Mouse (Mus musculus): Measurements from ENCODE around the gene Nf2. TPM values are rescaled to one million over a fixed set of nuclear protein-coding genes. Genes with fewer than 3 reads are reported as not detected.
"Not testable (repeated sequence)": the region's sequence is repeated elsewhere in the genome, so short reads cannot be mapped to it uniquely, and the experiment has no call there.

The Nf2 gene
- total RNA-seq, 4 experiments from 2014 or later = 82.7 to 196 (median 122) TPM

- no peak for DNase-seq
These were observed 12.0 kb downstream of the Nf2 start for GRCm38 (mm10) chr11:4837342-4837741.

- DNase-seq = no peak
These were observed 12.6 kb downstream of the Nf2 start for GRCm38 (mm10) chr11:4836755-4837154.

DNA sequence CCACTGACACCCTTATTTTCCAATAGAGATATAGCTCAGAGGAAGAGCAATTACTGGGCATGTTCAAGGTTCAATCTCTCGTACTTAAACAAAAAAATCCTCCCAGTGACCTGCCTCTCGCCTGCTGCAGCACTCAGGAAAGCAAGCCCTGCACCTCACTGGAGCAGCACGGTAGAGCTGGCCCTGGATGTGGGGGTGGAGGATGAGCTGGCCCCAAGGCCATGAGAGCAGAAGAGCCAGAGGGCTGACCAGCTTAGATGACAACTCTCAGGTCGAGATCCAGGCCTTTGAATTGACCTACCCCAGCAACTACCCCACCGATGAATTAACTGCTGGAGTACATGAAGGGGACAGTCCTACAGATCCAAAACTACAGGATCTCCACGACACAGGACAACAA, 13.9 kb downstream of the Nf2 start:
- DNase-seq = peak; percentile 61

DNA sequence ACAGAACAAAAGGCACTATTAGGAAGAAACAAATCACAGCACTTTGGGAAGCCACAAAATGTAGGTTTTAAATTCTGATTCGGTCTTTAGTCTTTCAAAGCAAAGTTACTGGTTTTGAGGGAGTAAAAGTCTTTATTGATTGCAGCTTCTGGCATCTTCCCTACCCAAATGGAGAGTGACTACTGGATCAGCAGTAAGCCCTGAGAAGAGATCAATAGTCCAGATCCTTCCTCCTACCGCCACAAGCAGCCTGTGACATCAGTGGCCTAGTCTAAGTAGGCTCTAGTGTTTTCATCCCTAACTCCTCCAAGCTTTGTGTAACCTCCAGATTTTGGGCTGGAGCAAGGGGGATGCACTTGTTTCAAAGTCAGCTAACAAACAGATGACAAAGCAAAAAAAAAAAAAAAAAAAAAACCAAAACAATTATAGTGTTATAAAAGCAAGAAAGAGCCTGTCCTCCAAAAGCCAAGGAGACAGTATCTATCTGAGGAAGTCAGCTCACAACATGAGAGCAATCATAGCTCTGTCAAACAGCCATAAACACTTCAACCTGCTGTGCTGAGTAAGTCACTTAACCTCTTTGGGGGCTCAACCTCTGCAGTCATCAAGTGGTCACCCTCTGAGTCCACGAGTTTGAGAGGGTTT, 15.9 kb downstream of the Nf2 start:
- no peak for DNase-seq

DNA sequence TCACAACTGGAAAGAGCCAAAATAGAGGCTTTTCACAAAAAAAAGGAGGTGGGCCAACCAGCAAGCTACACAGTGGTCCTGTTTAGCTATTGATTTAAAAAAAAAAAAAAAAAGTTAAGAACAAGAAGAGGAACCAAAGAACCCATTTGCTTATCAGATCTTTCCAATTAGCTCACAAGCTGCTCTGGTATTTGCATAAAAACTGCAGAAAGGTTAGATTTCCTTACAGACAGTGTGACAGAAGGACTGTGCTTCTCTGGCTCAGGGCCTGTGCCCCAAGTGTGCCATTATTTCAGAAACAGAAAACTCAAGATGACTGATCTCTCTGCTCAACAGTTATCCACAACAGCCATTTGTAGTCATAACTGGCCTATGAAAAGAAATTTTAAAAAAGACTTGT, 18.3 kb downstream of the Nf2 start:
- DNase-seq = no peak

DNA sequence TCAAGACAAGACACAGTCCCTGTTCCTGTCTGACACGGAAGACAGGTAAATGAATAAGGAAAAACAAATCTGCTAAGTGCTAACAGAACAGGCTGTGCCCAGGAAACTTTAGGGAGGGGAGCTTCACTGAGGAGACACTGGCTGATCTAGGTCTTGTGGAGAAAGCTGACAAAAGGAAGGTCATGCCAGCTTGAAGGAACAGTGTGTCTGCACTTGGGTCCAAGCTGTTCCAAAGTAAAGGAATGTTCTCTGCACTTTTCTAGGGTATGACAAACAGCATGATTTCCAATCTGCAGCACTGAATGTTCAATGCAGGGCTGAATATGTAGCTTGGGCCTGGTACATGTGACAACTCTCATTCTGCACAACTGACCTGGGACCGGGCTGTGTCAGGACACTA, 21.4 kb downstream of the Nf2 start:
- DNase-seq = no peak

DNA sequence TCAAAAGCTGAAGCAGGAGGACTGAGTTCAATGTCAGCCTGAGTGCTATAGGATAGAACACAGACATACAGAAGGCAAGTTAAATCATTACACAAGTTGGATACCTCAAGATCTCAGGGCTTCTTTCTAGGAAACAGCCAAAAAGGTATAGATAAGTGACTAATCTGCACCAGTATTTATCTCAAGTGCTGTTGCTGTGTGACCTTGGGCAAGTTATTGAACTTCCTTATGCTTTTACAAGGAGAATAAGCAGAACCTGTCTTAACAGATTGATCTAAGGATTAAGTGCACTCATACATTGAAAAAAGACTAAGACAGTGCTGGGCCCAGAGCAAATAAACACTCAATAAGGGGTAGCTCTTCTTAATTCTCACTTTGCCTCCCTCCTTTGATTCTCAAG, 22.0 kb downstream of the Nf2 start:
- no peak for DNase-seq

DNA sequence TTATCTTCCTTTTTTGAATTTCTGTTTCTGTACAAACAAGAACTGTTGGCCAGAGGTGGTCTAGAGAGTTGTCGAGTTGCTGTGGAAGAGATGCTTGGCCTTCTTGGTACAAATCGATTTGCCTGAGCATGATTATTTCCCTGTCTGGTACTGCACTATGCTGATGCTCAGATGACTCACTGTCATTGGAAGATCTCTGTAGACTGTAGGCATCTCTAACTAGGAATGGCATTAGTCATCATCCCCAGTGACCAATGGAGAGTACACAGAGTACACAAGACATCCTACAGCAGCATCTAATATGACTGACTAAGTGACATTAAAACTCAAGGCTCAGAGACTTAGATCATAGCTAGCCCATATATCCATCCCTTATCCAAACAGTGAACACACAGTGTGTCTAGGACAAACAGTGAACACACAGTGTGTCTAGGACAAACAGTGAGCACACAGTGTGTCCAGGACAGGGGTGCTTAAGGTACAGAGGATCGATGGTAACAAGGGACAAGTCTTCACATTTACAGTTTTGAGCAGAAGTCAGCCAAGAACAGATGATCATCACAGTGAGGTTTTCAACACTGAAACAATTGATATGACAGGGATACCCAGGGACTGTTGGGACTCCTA, 23.1 kb downstream of the Nf2 start:
- no peak for DNase-seq

DNA sequence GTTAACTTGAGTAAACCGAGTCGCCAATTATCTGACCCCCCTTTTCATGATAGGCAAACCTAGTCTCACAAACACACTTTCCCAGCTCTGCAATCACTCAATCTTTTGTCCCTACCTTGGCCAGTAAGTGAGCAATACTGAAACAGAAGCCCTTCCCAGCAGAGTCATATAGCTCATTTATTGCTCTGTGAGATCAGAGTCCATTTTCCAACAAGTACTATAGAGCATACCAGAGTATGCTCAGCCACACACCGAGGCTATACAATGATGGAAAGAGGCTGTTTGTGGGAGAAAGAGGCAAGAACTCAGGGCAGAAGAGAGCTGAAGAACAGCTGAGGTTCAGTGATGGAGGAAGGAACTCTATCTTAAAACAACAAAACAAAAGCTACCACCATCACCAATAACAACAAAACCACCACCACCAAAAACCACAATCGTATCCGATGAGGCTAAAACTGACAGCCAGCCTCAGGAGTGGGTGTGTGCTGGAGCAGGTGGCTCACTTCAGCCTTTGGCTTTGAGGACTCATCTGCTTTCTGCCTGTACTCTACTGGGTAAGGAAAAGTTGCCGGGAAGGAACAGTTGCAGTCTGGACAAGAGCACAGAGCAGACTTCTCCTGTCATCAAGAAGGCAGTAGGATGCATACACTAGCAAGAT, 25.6 kb downstream of the Nf2 start:
- DNase-seq = no peak

DNA sequence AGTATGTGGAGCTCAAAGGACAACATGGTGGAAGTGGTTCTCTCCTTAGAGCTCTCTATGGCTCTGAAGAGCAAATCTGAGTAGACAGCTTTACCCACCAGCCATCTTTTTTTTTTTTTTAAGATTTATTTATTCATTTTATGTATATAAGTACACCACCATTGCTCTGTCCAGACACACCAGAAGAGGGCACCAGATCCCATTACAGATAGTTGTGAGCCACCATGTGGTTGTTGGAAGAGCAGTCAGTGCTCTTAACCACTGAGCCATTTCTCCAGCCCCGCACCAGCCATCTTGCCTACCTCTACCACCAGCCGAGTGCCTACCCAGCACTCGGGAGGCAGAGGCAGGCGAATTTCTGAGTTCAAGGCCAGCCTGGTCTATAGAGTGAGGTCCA, 26.9 kb downstream of the Nf2 start:
- DNase-seq = not testable (repeated sequence)

DNA sequence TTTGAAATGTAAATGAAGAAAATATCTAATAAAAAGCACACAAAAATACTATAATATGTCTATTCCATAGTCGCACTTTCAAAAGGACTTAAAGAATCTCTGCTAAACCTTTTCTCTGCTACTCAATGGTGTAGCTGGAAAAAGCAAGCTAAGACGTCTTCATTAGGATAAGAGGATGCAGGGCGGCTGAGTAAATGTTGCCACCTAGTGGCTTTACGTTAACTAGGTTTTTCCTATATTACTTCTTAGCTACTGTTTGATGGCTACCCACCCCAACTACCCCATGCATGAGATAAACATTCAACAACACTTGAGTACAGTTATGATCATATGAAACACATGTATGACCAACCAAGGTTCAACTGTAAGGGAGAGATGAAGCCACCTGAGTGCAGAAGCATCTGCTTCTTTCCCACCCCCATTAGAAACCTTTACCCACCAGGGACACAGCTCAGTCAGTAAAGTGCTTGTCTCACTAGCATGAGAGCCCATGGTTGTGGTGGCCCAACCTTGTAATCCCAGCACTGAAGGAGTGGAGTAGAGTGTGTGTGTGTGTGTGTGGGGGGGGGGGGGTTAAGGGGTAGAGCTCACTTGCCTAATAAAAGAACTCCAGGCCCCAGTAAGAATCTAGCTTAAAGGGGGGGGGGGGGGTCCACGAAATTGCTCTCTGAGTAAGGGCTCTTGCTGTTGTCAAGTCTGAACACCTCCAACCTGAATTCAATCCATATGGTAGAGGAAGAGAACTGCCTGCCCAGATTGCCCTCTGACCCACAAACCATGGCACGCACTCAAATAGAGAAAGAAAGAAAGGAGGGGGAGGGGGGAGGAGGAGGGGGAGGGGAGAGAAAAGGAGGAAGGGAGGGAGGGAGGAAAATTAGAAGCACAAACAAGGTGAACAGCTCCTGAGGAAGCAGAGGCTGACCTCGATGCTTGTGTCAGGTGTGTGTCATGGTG, 27.6 kb downstream of the Nf2 start:
- no peak for DNase-seq

- DNase-seq = no peak
These were observed 34.6 kb downstream of the Nf2 start for GRCm38 (mm10) chr11:4814507-4815450.

DNA sequence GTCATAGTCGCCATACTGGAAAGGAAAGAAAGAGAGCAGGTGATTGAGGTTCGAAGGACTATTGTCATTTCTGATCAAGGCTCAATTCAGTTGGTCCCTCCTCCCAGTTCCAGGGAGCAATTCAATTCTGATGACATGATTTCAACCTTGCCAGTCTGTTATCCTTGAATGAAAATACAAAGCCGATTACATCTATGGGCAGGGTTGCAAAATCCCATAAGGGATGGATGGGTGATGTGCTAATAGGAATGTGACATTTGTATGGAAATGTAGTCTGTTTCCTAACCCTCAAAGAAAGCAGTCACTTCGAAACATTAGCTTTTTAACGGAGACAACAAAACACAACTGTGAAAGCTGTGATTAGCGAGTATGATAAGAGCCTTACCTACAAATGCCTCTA, 41.0 kb downstream of the Nf2 start:
- peak; percentile 44 for DNase-seq

DNA sequence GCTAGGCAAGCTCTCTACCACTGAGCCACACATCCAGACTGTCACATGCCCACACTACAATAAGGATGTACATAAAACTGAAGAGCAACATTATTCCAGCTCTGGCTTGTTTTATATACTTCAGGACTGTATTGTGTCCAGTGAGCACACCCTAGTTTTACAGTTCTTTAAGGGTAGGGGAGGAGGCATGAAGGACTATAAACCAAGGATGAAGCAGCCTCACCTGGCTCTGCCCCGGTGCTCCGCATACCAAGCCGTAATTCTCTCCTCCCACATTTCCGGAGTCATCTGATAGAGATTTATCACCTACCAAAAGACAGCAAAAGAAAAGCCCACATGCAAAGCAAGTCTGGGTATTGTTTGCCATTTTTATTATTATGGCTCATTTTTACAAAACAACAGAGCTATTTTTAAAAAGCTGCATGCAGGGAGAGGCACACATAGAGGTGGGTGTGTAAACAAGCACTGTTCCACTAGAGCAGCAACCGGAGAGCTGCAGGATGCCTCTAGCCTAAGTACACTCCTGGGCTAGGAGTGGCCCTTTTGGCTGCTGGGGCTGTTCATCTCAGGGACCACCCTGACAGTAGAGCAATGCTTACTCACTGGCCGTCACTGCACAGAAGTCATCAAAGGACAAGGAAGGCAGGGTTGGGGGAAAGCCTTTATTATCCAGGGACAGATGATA, 43.2 kb downstream of the Nf2 start:
- DNase-seq = no peak

DNA sequence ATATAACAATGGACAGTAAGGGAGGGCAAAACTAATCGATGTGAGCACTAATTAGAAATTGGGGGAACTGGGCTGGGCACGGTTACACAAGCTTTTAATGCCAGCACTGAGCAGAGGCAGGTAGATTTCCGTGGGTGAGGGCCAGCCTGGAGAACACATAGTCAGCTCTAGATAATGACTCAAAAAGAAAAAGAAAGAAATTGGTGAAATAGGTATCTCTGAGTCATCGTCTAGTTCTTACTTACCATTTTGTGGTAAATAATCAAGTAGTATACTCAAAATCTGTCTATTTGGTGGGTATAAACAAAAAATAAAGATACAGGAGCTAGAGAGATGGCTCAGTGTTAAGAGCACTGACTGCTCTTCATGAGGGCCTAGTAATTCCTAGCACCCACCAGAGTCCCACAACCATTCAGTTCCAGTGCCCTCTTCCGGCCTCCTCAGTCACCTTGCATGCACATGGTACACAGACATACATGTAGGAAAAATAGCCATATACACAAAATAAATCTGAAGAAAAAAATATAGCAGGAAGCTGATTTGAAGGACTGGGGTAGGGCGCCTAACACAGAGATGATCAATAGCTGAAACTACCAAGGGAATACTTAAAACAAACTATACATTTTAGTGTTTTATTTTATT, 44.3 kb downstream of the Nf2 start:
- DNase-seq = no peak

- no peak for DNase-seq
These were observed 45.4 kb downstream of the Nf2 start for GRCm38 (mm10) chr11:4803951-4804350.

DNA sequence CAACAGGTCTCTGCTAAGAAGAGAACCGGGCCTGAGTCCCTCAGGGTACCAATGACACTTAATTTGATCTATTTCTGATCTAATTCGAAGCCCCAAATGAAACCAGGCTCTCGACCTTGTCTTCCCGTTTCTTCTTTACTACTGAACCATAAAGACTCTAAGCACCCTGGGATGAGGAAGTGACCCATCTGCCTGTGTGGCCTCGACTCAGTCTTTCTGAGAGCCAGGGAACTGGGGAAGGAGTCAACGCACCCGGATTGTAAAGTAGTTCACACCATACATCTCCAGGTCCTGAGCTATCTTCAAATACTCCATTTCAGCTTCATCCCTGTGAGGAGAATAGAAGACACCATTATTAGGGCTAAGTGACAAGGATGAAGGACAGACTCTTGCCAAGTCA, 45.9 kb downstream of the Nf2 start:
- no peak for DNase-seq

DNA sequence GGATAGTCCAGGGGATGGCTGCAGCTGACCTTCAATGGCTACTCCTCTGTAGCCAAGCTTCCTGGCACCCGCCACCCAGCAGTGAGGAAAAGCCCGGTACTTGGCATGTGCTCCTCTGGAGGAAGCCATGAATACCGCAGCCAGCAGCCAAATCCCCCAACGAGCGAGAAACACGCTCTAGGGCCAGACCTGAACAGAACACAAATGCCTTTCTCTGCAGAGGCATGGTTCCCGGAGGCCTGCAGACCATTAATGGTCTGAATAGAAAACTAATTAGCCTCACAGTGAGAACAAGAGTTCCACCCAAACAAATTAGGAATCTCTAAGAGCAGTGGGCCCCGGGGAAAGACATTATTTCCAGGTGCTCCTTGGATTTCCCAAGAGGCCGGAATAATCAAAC, 46.3 kb downstream of the Nf2 start:
- DNase-seq = no peak

GRCm38 (mm10) chr11:4802401-4802800, 46.9 kb downstream of the Nf2 start:
- DNase-seq = not testable (repeated sequence)

- no peak for DNase-seq
These were observed 48.7 kb downstream of the Nf2 start for GRCm38 (mm10) chr11:4800654-4801053.

- no peak for DNase-seq
These were observed 56.3 kb downstream of the Nf2 start for GRCm38 (mm10) chr11:4793006-4793405.
